Mouse (Mus musculus) thymus, adult 2 months (tissue): ENCODE results near the gene Car12. TPM values are rescaled to one million over a fixed set of nuclear protein-coding genes. Genes with fewer than 3 reads are reported as not detected.
A peak's percentile ranks its signal among the peaks of the same experiment; 100 is the strongest.

Experiments used
- DNase-seq: peaks from one replicate; pipeline ENCODE4 v3.0.0; 2021
- H3K27ac ChIP-seq: fragments of 200-500 bp; 2 replicates; pipeline ENCODE4 v1.5.1; 2012; ENCODE audit warnings: low read length, control low read depth; ENCODE audit not compliant: control insufficient read depth, insufficient read depth
- H3K27me3 ChIP-seq: fragments of 200-500 bp; 2 replicates; pipeline ENCODE4 v1.6.1; 2012; ENCODE audit warnings: mild to moderate bottlenecking, low read length, moderate library complexity, mixed read lengths; ENCODE audit not compliant: control insufficient read depth, insufficient read depth
- H3K36me3 ChIP-seq: fragments of 200-500 bp; 2 replicates; pipeline ENCODE4 v1.6.1; 2012; ENCODE audit warnings: mild to moderate bottlenecking, low read length, moderate library complexity; ENCODE audit not compliant: control insufficient read depth, insufficient read depth
- H3K4me1 ChIP-seq: fragments of 200-500 bp; replicated peaks from 2 replicates; pipeline ENCODE4 v1.6.1; 2012; ENCODE audit warnings: low read length; ENCODE audit not compliant: control insufficient read depth, insufficient read depth
- H3K4me3 ChIP-seq: fragments of 200-500 bp; 2 replicates; pipeline ENCODE4 v1.5.1; 2012; ENCODE audit warnings: mild to moderate bottlenecking, low read length, control low read depth, moderate library complexity; ENCODE audit not compliant: control insufficient read depth, insufficient read depth
- CTCF ChIP-seq: fragments of 200-500 bp; IDR thresholded peaks from 2 replicates; pipeline ENCODE4 v1.5.1; 2012; ENCODE audit warnings: mild to moderate bottlenecking, control low read depth, low read length, moderate library complexity, borderline replicate concordance; ENCODE audit not compliant: control insufficient read depth, poor library complexity, insufficient read depth; ENCODE audit errors: extremely low read depth
- POLR2A ChIP-seq: fragments of 200-500 bp; IDR thresholded peaks from 2 replicates; pipeline ENCODE4 v1.6.1; 2012; ENCODE audit warnings: mild to moderate bottlenecking, low read length, control low read depth, moderate library complexity; ENCODE audit not compliant: control insufficient read depth, poor library complexity, insufficient read depth; ENCODE audit errors: extremely low read depth
- WGBS: fragments of 180-500 bp; shearing (Covaris S2); methylation state at CpG from one replicate; pipeline ENCODE4 v1.1.7; 2018; 5-methylcytosine and 5-hydroxymethylcytosine counted together
- polyA plus RNA-seq: library from polyadenylated mRNA; depleted of rRNA; stranded (reverse); fragments of >200 nt; gene quantifications from 2 replicates; pipeline ENCODE4 v1.2.3, GENCODE M21; 2012

The Car12 gene
- polyA plus RNA-seq, 1 experiment, result 4.9 TPM

DNA sequence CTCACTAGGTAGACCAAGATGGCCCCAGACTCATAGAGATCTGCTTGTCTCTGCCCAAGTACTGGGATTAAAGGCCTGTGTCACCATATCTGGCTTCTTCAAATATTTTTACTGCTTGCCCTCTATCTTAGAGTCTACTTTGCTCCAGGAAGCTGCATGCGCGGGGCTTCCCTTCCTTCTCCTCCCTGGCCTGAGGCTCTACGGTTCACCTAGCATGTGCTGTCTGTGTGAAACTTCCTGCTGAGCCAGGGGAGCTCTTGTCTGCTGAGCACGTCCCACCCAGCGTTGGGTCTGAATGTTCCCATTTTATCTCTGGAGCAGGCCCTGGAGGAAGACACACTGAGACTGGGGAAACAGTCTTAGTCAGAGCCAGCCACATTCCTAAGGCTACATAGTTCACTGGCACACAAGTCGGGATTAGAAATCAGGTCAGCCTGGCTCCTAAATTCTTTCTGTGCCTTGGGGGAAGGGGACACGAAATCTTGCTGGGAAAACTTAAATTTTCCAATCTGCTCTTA is 43.9 kb upstream of the Car12 start:
- WGBS, result 45% methylated on average over 7 of the region's 7 CpGs
- DNase-seq, result no peak
- no peak overlapping the region for H3K27ac ChIP-seq
- no peaks in the 10 kb centered on the region for H3K36me3 ChIP-seq
- H3K4me1 ChIP-seq, result peaks cover 11% of the 10 kb centered on the region
- no peak for TF ChIP-seq CTCF
- no peak overlapping the region for H3K4me3 ChIP-seq
- no peaks in the 10 kb centered on the region for H3K27me3 ChIP-seq

DNA sequence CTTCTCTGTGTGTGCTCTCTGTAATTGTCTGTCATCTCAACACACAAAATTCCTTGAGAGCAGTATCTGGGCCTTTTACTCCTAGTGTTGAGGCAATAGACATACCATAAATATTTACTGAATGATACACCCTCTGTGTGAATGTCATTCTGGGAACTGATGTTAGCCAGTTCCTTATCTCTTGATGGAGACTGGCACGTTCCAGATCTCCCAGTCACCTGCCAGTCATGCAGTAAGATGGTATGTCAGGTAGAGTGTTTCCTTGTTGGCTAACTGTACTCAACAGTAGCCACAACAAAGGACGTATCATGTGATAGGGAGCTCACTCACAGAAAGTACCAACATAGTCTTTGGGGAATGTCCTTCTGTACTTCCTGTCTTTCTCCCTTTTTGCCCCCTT is 39.7 kb upstream of the Car12 start:
- H3K27me3 ChIP-seq, result no peaks in the 10 kb centered on the region
- no peak for DNase-seq
- H3K4me1 ChIP-seq, result peaks cover 6% of the 10 kb centered on the region
- no peaks in the 10 kb centered on the region for H3K36me3 ChIP-seq
- TF ChIP-seq CTCF, result no peak
- no peak for TF ChIP-seq POLR2A
- WGBS, result 48% methylated on average over 2 of the region's 2 CpGs
- H3K4me3 ChIP-seq, result no peak overlapping the region
- H3K27ac ChIP-seq, result no peak overlapping the region

DNA sequence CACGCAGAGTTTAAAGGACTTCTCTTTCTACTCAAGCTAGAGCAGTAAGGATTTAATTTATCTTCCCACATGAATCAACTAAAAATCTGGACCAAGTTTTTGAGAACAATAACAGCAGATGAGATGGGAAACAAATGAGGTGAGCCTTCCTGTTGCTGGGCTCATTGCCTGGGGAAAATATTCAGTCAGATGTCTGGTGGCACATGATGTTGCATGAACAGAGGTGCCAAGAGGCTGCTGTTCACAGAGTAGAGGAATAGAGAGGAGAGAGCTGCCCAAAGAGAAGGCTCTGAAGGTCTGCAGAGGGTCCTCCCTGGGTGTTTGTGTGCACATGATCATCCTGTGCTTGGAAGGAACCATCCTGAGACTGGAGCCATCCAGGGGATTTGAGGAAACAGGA is 37.9 kb upstream of the Car12 start:
- Histone ChIP-seq H3K27me3 (no peaks in the 10 kb centered on the region), H3K36me3 (no peaks in the 10 kb centered on the region), H3K27ac (no peak overlapping the region), H3K4me3 (no peak overlapping the region), H3K4me1 (peaks cover 13% of the 10 kb centered on the region)
- WGBS, result 90% methylated on average over 1 of the region's 1 CpGs
- DNase-seq, result no peak
- TF ChIP-seq POLR2A, result no peak

DNA sequence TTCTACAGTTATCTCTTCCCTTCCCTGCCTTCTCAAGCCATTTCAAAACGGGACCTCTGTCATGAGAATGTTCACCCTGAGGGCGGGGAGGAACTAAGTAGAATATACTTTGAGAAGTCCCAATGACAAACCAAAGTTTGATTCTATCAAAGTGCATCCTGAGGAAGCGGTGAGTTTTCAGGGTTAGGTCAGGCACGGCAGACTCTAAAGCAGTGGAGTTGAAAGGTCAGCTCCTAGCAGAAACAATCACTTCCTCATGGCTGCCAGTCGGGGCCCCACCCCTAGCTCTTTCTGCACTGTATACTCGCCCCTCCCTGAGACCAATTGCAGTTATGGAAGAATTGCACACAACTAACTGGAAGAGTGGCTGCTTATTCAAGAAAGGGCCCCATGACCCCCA is 33.4 kb upstream of the Car12 start:
- 6% methylated on average over 6 of the region's 6 CpGs for WGBS
- DNase-seq, result peak; percentile 13
- Histone ChIP-seq H3K4me3 (no peak overlapping the region), H3K27me3 (no peaks in the 10 kb centered on the region), H3K27ac (no peak overlapping the region), H3K4me1 (peaks cover 16% of the 10 kb centered on the region), H3K36me3 (no peaks in the 10 kb centered on the region)
- TF ChIP-seq CTCF, result no peak
- no peak for TF ChIP-seq POLR2A

DNA sequence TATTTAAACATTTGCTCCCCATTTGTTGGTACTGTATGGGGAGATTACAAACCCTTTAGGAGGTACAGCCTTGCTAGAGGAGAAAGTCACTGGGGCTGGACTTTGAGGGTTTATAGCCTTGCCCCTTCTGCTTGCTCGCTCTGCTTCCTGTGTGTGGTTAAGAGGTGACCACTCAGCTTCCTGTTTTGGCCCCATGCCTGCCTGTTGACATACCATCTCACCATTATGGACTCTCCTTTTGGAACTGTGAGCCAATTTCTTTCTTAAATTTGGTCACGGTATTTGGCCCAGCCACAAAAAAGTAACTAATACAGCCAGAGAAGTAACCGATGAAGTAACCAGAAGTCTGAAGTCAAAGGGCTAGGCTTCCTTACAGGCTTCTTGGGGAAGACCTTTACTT is 30.7 kb upstream of the Car12 start:
- WGBS, result 29% methylated on average over 3 of the region's 3 CpGs
- Histone ChIP-seq H3K4me3 (no peak overlapping the region), H3K27ac (no peak overlapping the region), H3K4me1 (peaks cover 16% of the 10 kb centered on the region), H3K27me3 (no peaks in the 10 kb centered on the region), H3K36me3 (no peaks in the 10 kb centered on the region)
- DNase-seq, result no peak
- TF ChIP-seq CTCF (no peak), POLR2A (no peak)

DNA sequence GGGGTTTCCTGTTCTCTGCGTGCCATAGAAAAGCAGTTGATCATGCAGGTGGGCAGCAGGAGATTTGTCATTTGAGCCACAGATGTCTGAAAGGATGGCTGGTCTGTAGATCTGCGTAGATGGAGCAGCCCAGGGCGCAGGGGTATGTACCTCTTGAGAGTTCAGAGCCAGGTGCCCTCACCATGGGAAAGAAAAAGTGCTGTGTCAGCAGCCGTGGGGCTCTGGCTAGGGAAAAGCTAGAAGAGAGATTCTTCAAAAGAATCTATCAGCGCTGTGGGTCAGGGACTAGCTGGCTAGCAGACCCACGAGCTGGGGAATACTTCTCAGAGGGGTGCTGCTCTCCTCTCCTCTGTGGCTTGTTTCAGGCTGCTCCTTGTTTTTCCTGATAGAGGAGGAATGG is 27.8 kb upstream of the Car12 start:
- 61% methylated on average over 6 of the region's 6 CpGs for WGBS
- peaks cover 5% of the 10 kb centered on the region; the same call in 1 of the 2 replicates for H3K4me1 ChIP-seq

DNA sequence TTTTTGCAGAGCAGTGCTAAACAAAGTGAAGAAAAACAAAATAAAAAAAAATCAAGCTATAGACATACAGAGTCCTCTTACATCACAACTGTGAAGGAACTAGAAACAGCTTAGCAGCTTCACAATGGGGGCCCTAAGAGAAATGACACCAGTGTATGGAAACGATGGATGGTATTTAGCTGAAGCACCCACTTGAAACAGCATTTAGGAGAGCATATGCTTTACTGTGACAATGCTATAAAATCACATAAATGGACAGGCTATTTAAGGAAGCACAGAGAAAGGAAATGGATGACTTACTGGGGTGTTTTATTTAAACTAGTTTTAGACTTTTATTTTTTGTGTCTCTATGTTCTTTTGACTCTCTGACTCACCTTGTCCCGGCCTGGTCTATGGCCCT is 25.8 kb upstream of the Car12 start:
- H3K4me1 ChIP-seq, result peaks cover 2% of the 10 kb centered on the region; the same call in 1 of the 2 replicates
- no peak overlapping the region for H3K4me3 ChIP-seq
- H3K27me3 ChIP-seq, result no peaks in the 10 kb centered on the region
- TF ChIP-seq CTCF (no peak), POLR2A (no peak)
- 96% methylated on average over 2 of the region's 2 CpGs for WGBS
- no peak for DNase-seq
- H3K36me3 ChIP-seq, result no peaks in the 10 kb centered on the region
- no peak overlapping the region for H3K27ac ChIP-seq

More for the DNA sequence above, 27.8 kb upstream of the Car12 start:
- TF ChIP-seq CTCF (no peak), POLR2A (no peak)
- H3K36me3 ChIP-seq, result no peaks in the 10 kb centered on the region
- no peak for DNase-seq
- H3K27ac ChIP-seq, result no peak overlapping the region
- H3K4me3 ChIP-seq, result no peak overlapping the region
- no peaks in the 10 kb centered on the region for H3K27me3 ChIP-seq
